Mouse (Mus musculus): ENCODE data around the gene Gm3336. TPM values are rescaled to one million over a fixed set of nuclear protein-coding genes. Genes with fewer than 3 reads are reported as not detected.

The Gm3336 gene
- total RNA-seq, 2 experiments from 2014 or later, result not detected

DNA sequence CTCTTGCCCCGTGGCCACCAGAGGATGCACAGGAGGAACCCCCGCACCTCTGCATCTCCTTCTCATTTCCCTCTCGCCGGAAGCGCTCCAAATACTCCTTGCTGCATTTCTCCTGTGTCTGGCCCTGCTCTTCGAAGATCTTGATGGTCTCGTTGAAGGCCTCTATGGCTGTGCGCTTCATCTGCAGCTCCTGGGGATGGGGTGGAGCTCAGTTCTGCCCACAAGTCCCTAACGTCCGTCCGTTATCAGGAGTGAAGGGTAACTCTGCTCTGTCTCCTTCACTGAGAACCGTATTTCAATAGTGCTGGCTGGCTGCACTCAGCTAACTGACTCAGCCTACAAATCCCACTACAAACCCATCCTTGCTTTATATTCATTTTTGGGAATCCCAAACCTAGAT, 51.5 kb downstream of the Gm3336 start:
- DNase-seq, result no peak
- intact Hi-C loops (cut with DNase I; ENCODE audit: low total_unique reads), result loop anchor here (5.0 kb wide), 2 partner anchors 37 to 43 kb away; partner anchors contain the start of genes Il12rb1 and Mast3

- intact Hi-C loops (cut with DNase I; ENCODE audit: low total_unique reads), result loop anchor here (5.0 kb wide), 1 partner anchor 37 kb away; the partner anchor contains the start of genes Il12rb1 and Mast3
- no peak for DNase-seq
Measured at GRCm38 (mm10) chr8:70770748-70771147, 52.4 kb downstream of the Gm3336 start.

DNA sequence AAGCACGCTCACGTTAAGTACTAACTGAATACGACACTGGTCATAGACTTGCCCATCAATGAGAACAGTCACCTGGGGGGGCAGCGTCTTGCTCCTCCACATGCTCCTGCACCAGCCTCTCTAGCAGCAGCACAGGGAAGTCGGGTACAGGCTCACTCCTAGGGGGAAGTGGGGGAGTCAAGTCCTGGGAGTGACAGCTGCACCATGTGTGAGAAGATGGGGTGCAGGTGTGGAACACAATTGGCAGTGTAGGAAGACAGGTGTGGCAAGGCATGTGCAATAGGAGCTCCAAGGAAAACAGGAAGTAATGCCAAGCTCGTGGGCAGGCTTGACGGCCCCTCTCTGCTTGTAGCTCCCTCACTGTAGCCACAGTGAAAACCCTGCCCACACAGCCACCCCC, 52.9 kb downstream of the Gm3336 start:
- DNase-seq, result no peak
- intact Hi-C loops (cut with DNase I; ENCODE audit: low total_unique reads), result loop anchor here (5.0 kb wide), 1 partner anchor 36 kb away; the partner anchor contains the start of genes Il12rb1 and Mast3

- no peak for DNase-seq
- intact Hi-C loops (cut with DNase I; ENCODE audit: low total_unique reads), result loop anchor here (5.0 kb wide), 1 partner anchor 35 kb away; the partner anchor contains the start of genes Il12rb1 and Mast3
Measured at GRCm38 (mm10) chr8:70772075-70772474, 53.7 kb downstream of the Gm3336 start.

Other genes with a start within 250 kb of the Gm3336 start
- gene Klhl26, start 241.6 kb upstream of the Gm3336 start, total RNA-seq (2021), result 1 to 10 TPM; 5.4 TPM
- not detected for gene Tmem59l, start 231.2 kb upstream of the Gm3336 start, total RNA-seq (2021)
- gene Crlf1, start 225.4 kb upstream of the Gm3336 start, total RNA-seq (2021), result 1 to 10 TPM; 1.5 to 1.9 TPM
- 100 to 1,000 TPM; 118 to 122 TPM for gene Rex1bd, start 211.8 kb upstream of the Gm3336 start, total RNA-seq (2021)
- gene Uba52, start 207.7 kb upstream of the Gm3336 start, total RNA-seq (2021), result 1,000 to 10,000 TPM; 1,030 to 1,066 TPM
- gene Fkbp8, start 190.8 kb upstream of the Gm3336 start, total RNA-seq (2021), result 100 to 1,000 TPM; 116 to 117 TPM
- 10 to 100 TPM; 64.9 to 73.0 TPM for gene Kxd1, start 190.6 kb upstream of the Gm3336 start, total RNA-seq (2021)
- gene Ell, start 179.1 kb upstream of the Gm3336 start, total RNA-seq (2021), result 10 to 100 TPM in 1 of 2 experiments, 1 to 10 TPM in 1; 9.0 to 10.3 TPM
- 10 to 100 TPM; 18.7 to 24.7 TPM for gene Isyna1, start 124.2 kb upstream of the Gm3336 start, total RNA-seq (2021)
- 10 to 100 TPM; 22.9 to 25.7 TPM for gene Ssbp4, start 109.7 kb upstream of the Gm3336 start, total RNA-seq (2021)
- under 1 TPM; 0.53 to 0.88 TPM for gene Lrrc25, start 102.4 kb upstream of the Gm3336 start, total RNA-seq (2021)
- gene Gdf15, start 86.1 kb upstream of the Gm3336 start, total RNA-seq (2021), result not detected
- gene Pgpep1, start 58.2 kb upstream of the Gm3336 start, total RNA-seq (2021), result 10 to 100 TPM; 18.2 to 21.6 TPM
- gene Lsm4, start 45.3 kb upstream of the Gm3336 start, total RNA-seq (2021), result 10 to 100 TPM; 65.9 to 77.0 TPM
- gene Jund, start 19.6 kb upstream of the Gm3336 start, total RNA-seq (2021), result 10 to 100 TPM; 73.5 to 87.4 TPM
- gene Iqcn, start 15.1 kb upstream of the Gm3336 start, total RNA-seq (2021), result under 1 TPM in 1 of 2 experiments, not detected in 1; 0.04 TPM
- gene Pde4c, start 5.2 kb downstream of the Gm3336 start, total RNA-seq (2021), result 1 to 10 TPM; 2.9 to 3.4 TPM
- gene Rab3a, start 36.1 kb downstream of the Gm3336 start, total RNA-seq (2021), result 10 to 100 TPM; 44.3 to 45.1 TPM
- 10 to 100 TPM; 28.3 to 31.9 TPM for gene Mpv17l2, start 42.4 kb downstream of the Gm3336 start, total RNA-seq (2021)
- 10 to 100 TPM; 23.0 to 27.9 TPM for gene Pik3r2, start 58.2 kb downstream of the Gm3336 start, total RNA-seq (2021)
- 1 to 10 TPM; 5.2 to 7.0 TPM for gene Mast3, start 86.5 kb downstream of the Gm3336 start, total RNA-seq (2021)
- gene Il12rb1, start 89.9 kb downstream of the Gm3336 start, total RNA-seq (2021), result under 1 TPM in 1 of 2 experiments, not detected in 1; 0.09 TPM
- 10 to 100 TPM in 1 of 2 experiments, 1 to 10 TPM in 1; 4.8 to 71.3 TPM for gene Arrdc2, start 121.2 kb downstream of the Gm3336 start, total RNA-seq (2021)
- gene Kcnn1, start 144.7 kb downstream of the Gm3336 start, total RNA-seq (2021), result 1 to 10 TPM; 5.4 to 6.6 TPM
- gene Ccdc124, start 155.4 kb downstream of the Gm3336 start, total RNA-seq (2021), result 10 to 100 TPM; 50.3 to 50.9 TPM
- gene Slc5a5, start 174.2 kb downstream of the Gm3336 start, total RNA-seq (2021), result under 1 TPM in 1 of 2 experiments, not detected in 1; 0.08 TPM
- 1,000 to 10,000 TPM; 1,213 to 1,382 TPM for gene Rpl18a, start 178.9 kb downstream of the Gm3336 start, total RNA-seq (2021)
- 10 to 100 TPM; 13.8 to 15.5 TPM for gene Map1s, start 187.4 kb downstream of the Gm3336 start, total RNA-seq (2021)